Mouse (Mus musculus) intestine, postnatal 0 days (tissue): ENCODE measurements around the gene Ttll5. TPM values are rescaled to one million over a fixed set of nuclear protein-coding genes. Genes with fewer than 3 reads are reported as not detected.
A peak's percentile ranks its signal among the peaks of the same experiment; 100 is the strongest.

ENCODE experiments used
- ATAC-seq: fragments of 200-750 bp; cut with Nextera tagmentation; 2 replicates; pipeline ENCODE4 v1.8.0; 2017; ENCODE audit warnings: mild to moderate bottlenecking, moderate TSS enrichment, moderate library complexity
- H3K27ac ChIP-seq: fragments of 300-500 bp; sonication (generic); 2 replicates; pipeline ENCODE4 v1.5.1; 2014; ENCODE audit warnings: mild to moderate bottlenecking, low read depth, low read length, moderate library complexity
- H3K27me3 ChIP-seq: fragments of 300-500 bp; sonication (generic); replicated peaks from 2 replicates; pipeline ENCODE4 v1.6.1; 2014; ENCODE audit warnings: low read length, mixed read lengths; ENCODE audit not compliant: control insufficient read depth, insufficient read depth
- H3K36me3 ChIP-seq: fragments of 300-500 bp; sonication (generic); 2 replicates; pipeline ENCODE4 v1.6.1; 2014; ENCODE audit warnings: mild to moderate bottlenecking, moderate library complexity; ENCODE audit not compliant: control insufficient read depth, insufficient read depth
- H3K4me1 ChIP-seq: fragments of 300-500 bp; sonication (generic); replicated peaks from 2 replicates; pipeline ENCODE4 v1.6.1; 2014; ENCODE audit warnings: antibody characterized with exemption, low read length, mixed read lengths; ENCODE audit not compliant: control insufficient read depth, insufficient read depth
- H3K4me2 ChIP-seq: fragments of 300-500 bp; sonication (generic); replicated peaks from 2 replicates; pipeline ENCODE4 v1.6.1; 2014; ENCODE audit warnings: low read depth, mild to moderate bottlenecking, moderate library complexity
- H3K4me3 ChIP-seq: fragments of 300-500 bp; sonication (generic); 2 replicates; pipeline ENCODE4 v1.5.1; 2014; ENCODE audit warnings: low read depth, low read length
- H3K9ac ChIP-seq: fragments of 300-500 bp; sonication (generic); 2 replicates; pipeline ENCODE4 v1.6.1; 2014; ENCODE audit warnings: mild to moderate bottlenecking, low read depth, low read length
- H3K9me3 ChIP-seq: fragments of 300-500 bp; sonication (generic); 2 replicates; pipeline ENCODE4 v1.6.1; 2016; ENCODE audit warnings: mixed run types; ENCODE audit not compliant: control insufficient read depth
- CTCF ChIP-seq: sonication (generic); IDR thresholded peaks from 2 replicates; pipeline ENCODE4 v1.5.1; 2016; ENCODE audit warnings: low read depth, mild to moderate bottlenecking, control low read depth, antibody characterized with exemption, moderate library complexity
- WGBS: fragments of 180-500 bp; shearing (Covaris S2); extraction: QIAGEN DNeasy Blood & Tissue Kit; methylation state at CpG from one replicate; pipeline ENCODE4 v1.1.7; 2014; 5-methylcytosine and 5-hydroxymethylcytosine counted together
- polyA plus RNA-seq: library from polyadenylated mRNA; unstranded; fragments of >200 nt; fragmentation: Nextera tagmentation; extraction: Ambion mirVana; gene quantifications from 2 replicates; pipeline ENCODE4 v1.2.1, GENCODE M21; 2015

The Ttll5 gene
- polyA plus RNA-seq, 1 experiment from 2014 or later: 3.3 TPM

GRCm38 (mm10) chr12:85834543-85834942, 10.1 kb downstream of the Ttll5 start:
- no peak overlapping the region for H3K9ac ChIP-seq
- H3K27ac ChIP-seq: no peak overlapping the region
- TF ChIP-seq CTCF: no peak
- H3K27me3 ChIP-seq: no peaks in the 10 kb centered on the region
- 77% methylated on average over 2 of the region's 2 CpGs for WGBS
- H3K9me3 ChIP-seq: no peaks in the 10 kb centered on the region
- H3K4me3 ChIP-seq: no peak overlapping the region
- H3K4me1 ChIP-seq: no peaks in the 10 kb centered on the region
- no peak for ATAC-seq
- H3K36me3 ChIP-seq: peaks cover 22% of the 10 kb centered on the region; the same call in 1 of the 2 replicates
- H3K4me2 ChIP-seq: no peak overlapping the region

- Histone ChIP-seq H3K4me1 (no peaks in the 10 kb centered on the region), H3K36me3 (peaks cover 7% of the 10 kb centered on the region; the same call in 1 of the 2 replicates), H3K4me2 (no peak overlapping the region), H3K27me3 (no peaks in the 10 kb centered on the region), H3K27ac (no peak overlapping the region), H3K4me3 (no peak overlapping the region), H3K9ac (no peak overlapping the region), H3K9me3 (no peaks in the 10 kb centered on the region)
- no peak for ATAC-seq
- WGBS: 94% methylated on average over 2 of the region's 2 CpGs
- peak; percentile 32 for TF ChIP-seq CTCF
Observed at GRCm38 (mm10) chr12:85837765-85838164, 13.3 kb downstream of the Ttll5 start.

- no peaks in the 10 kb centered on the region for H3K27me3 ChIP-seq
- no peaks in the 10 kb centered on the region for H3K4me1 ChIP-seq
- ATAC-seq: no peak
- no peaks in the 10 kb centered on the region for H3K9me3 ChIP-seq
- no peak overlapping the region for H3K4me3 ChIP-seq
- H3K4me2 ChIP-seq: no peak overlapping the region
- H3K9ac ChIP-seq: no peak overlapping the region
- WGBS: 92% methylated on average over 12 of the region's 12 CpGs
- peaks cover 3% of the 10 kb centered on the region; the same call in 1 of the 2 replicates for H3K36me3 ChIP-seq
- H3K27ac ChIP-seq: no peak overlapping the region
- no peak for TF ChIP-seq CTCF
Observed at GRCm38 (mm10) chr12:85839371-85840000, 15.0 kb downstream of the Ttll5 start.

- no peaks in the 10 kb centered on the region for H3K9me3 ChIP-seq
- no peak overlapping the region for H3K4me2 ChIP-seq
- peak; percentile 51; the same call in 1 of the 2 replicates for ATAC-seq
- TF ChIP-seq CTCF: peak; percentile 90
- no peak overlapping the region for H3K9ac ChIP-seq
- H3K27me3 ChIP-seq: no peaks in the 10 kb centered on the region
- H3K4me3 ChIP-seq: no peak overlapping the region
- H3K36me3 ChIP-seq: peaks cover 16% of the 10 kb centered on the region; the same call in 1 of the 2 replicates
- no peaks in the 10 kb centered on the region for H3K4me1 ChIP-seq
- no peak overlapping the region for H3K27ac ChIP-seq
- 70% methylated on average over 7 of the region's 7 CpGs for WGBS
Observed at GRCm38 (mm10) chr12:85848164-85848958, 23.9 kb downstream of the Ttll5 start.

- WGBS: 83% methylated on average over 8 of the region's 8 CpGs
- Histone ChIP-seq H3K9me3 (no peaks in the 10 kb centered on the region), H3K27ac (no peak overlapping the region), H3K9ac (no peak overlapping the region), H3K4me1 (no peaks in the 10 kb centered on the region), H3K27me3 (no peaks in the 10 kb centered on the region), H3K4me3 (no peak overlapping the region), H3K36me3 (peaks cover 10% of the 10 kb centered on the region; the same call in 1 of the 2 replicates), H3K4me2 (no peak overlapping the region)
- no peak for TF ChIP-seq CTCF
- ATAC-seq: no peak
Observed at GRCm38 (mm10) chr12:85850661-85851060, 26.2 kb downstream of the Ttll5 start.

- no peaks in the 10 kb centered on the region for H3K4me1 ChIP-seq
- no peak overlapping the region for H3K9ac ChIP-seq
- WGBS: 87% methylated on average over 4 of the region's 4 CpGs
- no peaks in the 10 kb centered on the region for H3K27me3 ChIP-seq
- no peak overlapping the region for H3K4me3 ChIP-seq
- H3K27ac ChIP-seq: no peak overlapping the region
- peak; percentile 28; the same call in 1 of the 2 replicates for ATAC-seq
- peaks cover 8% of the 10 kb centered on the region for H3K36me3 ChIP-seq
- no peak overlapping the region for H3K4me2 ChIP-seq
- H3K9me3 ChIP-seq: no peaks in the 10 kb centered on the region
- TF ChIP-seq CTCF: no peak
Observed at GRCm38 (mm10) chr12:85853836-85854235, 29.4 kb downstream of the Ttll5 start.
